Mouse (Mus musculus): ENCODE measurements around the gene Galnt2.

GRCm38 (mm10) chr8:124343991-124344390 is 112.8 kb downstream of the Galnt2 start:
- no peak for TF ChIP-seq CTCF (conservative IDR thresholded peaks at IDR 0.05; ENCODE audit: low read length)
- no peak for TF ChIP-seq NANOG (IDR thresholded peaks at IDR 0.05; ENCODE audit: borderline replicate concordance, low read length)
- no peak for TF ChIP-seq POU5F1 (IDR thresholded peaks at IDR 0.05; ENCODE audit: borderline replicate concordance, low read length)
